Mouse (Mus musculus) brain, embryonic 14.5 days (tissue): ENCODE data around the gene Cwf19l2. TPM values are rescaled to one million over a fixed set of nuclear protein-coding genes. Genes with fewer than 3 reads are reported as not detected.
"Not testable (repeated sequence)": the region's sequence is repeated elsewhere in the genome, so short reads cannot be mapped to it uniquely, and the experiment has no call there.

Experiments
- DNase-seq: peaks from one replicate; pipeline ENCODE4 v3.0.0-alpha.2; 2011; ENCODE audit warnings: low read depth
- CTCF ChIP-seq: fragments of 200-500 bp; IDR thresholded peaks from 2 replicates; pipeline ENCODE4 v1.5.1; 2012; ENCODE audit warnings: inconsistent platforms, mild to moderate bottlenecking, moderate library complexity, borderline replicate concordance; ENCODE audit not compliant: insufficient read depth, insufficient read length; ENCODE audit errors: extremely low read depth
- POLR2A ChIP-seq: fragments of 200-500 bp; IDR thresholded peaks from 2 replicates; pipeline ENCODE4 v1.6.1; 2012; ENCODE audit warnings: mild to moderate bottlenecking, inconsistent platforms, borderline replicate concordance; ENCODE audit not compliant: poor library complexity, insufficient read depth, insufficient read length, severe bottlenecking; ENCODE audit errors: extremely low read depth
- polyA plus RNA-seq: library from polyadenylated mRNA; depleted of rRNA; stranded (reverse); fragments of >200 nt; gene quantifications from 2 replicates; pipeline ENCODE4 v1.2.3, GENCODE M21; 2012; rRNA removed

Cwf19l2 gene
- 3.1 and 5.5 TPM in 2 replicates for polyA plus RNA-seq

- DNase-seq = peak; percentile 98
- TF ChIP-seq CTCF = peak; percentile 40; the same call in 1 of the 2 replicates
- no peak for TF ChIP-seq POLR2A
These were observed at the start of gene Cwf19l2 for GRCm38 (mm10) chr9:3403251-3404208. Gene Cwf19l2, plus strand, starts transcription at chr9:3403592.

- DNase-seq = not testable (repeated sequence)
These were observed 27.1 kb upstream of the Cwf19l2 start for GRCm38 (mm10) chr9:3376323-3376722.

- no peak for TF ChIP-seq CTCF
- no peak for TF ChIP-seq POLR2A
These were observed 980 bp downstream of the Cwf19l2 start for GRCm38 (mm10) chr9:3404372-3404771.

GRCm38 (mm10) chr9:3439555-3440300 is 36.3 kb downstream of the Cwf19l2 start:
- DNase-seq = not testable (repeated sequence)

More at GRCm38 (mm10) chr9:3404372-3404771, 980 bp downstream of the Cwf19l2 start:
- peak; percentile 50 for DNase-seq

- TF ChIP-seq POLR2A = no peak
- DNase-seq = no peak
These were observed 68.5 kb downstream of the Cwf19l2 start for GRCm38 (mm10) chr9:3471897-3472296.

GRCm38 (mm10) chr9:3518645-3519044 is 115.3 kb downstream of the Cwf19l2 start:
- peak; percentile 69 for DNase-seq
- TF ChIP-seq POLR2A = no peak
- no peak for TF ChIP-seq CTCF

GRCm38 (mm10) chr9:3519178-3519577 is 115.8 kb downstream of the Cwf19l2 start:
- no peak for TF ChIP-seq POLR2A
- TF ChIP-seq CTCF = no peak
- peak; percentile 81 for DNase-seq

- TF ChIP-seq CTCF (no peak), POLR2A (no peak)
- DNase-seq = no peak
These were observed 117.6 kb downstream of the Cwf19l2 start for GRCm38 (mm10) chr9:3521031-3521430.

Other genes with a start within 250 kb of the Cwf19l2 start
- 14.0 and 20.8 TPM in 2 replicates for gene Alkbh8, start 68.5 kb upstream of the Cwf19l2 start, polyA plus RNA-seq
- gene Gucy1a2, start 129.2 kb downstream of the Cwf19l2 start, polyA plus RNA-seq = 2.7 and 4.7 TPM in 2 replicates